Mouse (Mus musculus) kidney, adult 2 months (tissue): ENCODE results near the gene Gm10282.

Experiments used
- CTCF ChIP-seq: fragments of 200-500 bp; conservative IDR thresholded peaks from 2 replicates; pipeline ENCODE4 v1.5.1; 2011; ENCODE audit warnings: low read depth, mild to moderate bottlenecking, control low read depth, low read length, moderate library complexity, mixed read lengths; ENCODE audit not compliant: insufficient read depth, insufficient read length
- POLR2A ChIP-seq: fragments of 200-500 bp; IDR thresholded peaks from one replicate; pipeline ENCODE4 v1.6.1; 2011; ENCODE audit warnings: low read depth, low read length, control low read depth

DNA sequence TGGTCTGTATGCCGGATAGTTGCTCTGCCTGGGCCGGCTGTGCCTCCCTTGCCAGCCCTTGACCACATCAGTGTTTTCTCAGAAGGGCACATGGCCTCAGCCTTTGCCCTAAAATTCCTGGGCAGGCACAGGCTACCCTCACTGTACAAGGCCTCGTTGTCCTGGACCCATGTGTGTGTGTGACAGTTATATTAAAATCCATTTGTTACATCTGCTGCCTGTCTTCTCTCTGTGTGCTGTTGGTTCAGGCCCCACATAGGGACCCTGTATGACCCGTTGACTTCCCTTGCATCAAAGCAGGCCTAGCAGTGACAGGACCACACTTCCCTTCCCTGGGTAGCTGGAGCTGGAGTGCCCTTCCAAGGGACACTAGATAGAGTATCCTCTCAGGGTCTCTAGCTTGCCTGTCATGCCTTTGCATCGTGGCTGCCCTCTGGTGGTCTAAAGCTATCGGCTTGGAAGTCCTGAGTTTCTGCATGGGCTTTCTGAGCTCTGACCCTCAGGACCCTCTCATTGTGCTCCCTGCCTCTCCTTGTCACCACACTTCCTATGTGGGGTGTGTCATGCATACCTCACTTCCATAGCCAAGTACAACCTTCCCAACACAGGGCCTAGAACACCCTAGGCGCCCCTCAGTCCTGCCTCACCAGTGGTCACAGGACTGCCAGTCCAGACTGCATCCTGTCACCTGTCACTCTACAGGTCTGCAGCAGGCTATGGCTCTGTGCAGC, 47.7 kb downstream of the Gm10282 start:
- TF ChIP-seq CTCF: peak; percentile 43; the same call in 1 of the 2 replicates
- no peak for TF ChIP-seq POLR2A
